Mouse (Mus musculus) G1E (cell line): ENCODE results near the gene Zfhx2. TPM values are rescaled to one million over a fixed set of nuclear protein-coding genes. Genes with fewer than 3 reads are reported as not detected.
A peak's percentile ranks its signal among the peaks of the same experiment; 100 is the strongest.

Experiments
- ATAC-seq: 2 replicates; pipeline ENCODE4 v1.8.0; 2016; ENCODE audit warnings: mild to moderate bottlenecking; ENCODE audit not compliant: insufficient number of reproducible peaks, poor library complexity, low FRiP score, severe bottlenecking; ENCODE audit errors: extremely low read depth
- DNase-seq: peaks from one replicate; pipeline ENCODE4 v3.0.0; 2012; ENCODE audit warnings: low spot score
- H3K27me3 ChIP-seq: 2 replicates; pipeline ENCODE4 v1.6.1; 2012; ENCODE audit warnings: mild to moderate bottlenecking, low read length, inconsistent platforms; ENCODE audit not compliant: insufficient read depth
- H3K36me3 ChIP-seq: replicated peaks from 2 replicates; pipeline ENCODE3; 2012; ENCODE audit warnings: mild to moderate bottlenecking, inconsistent platforms
- H3K4me1 ChIP-seq: 2 replicates; pipeline ENCODE4 v1.6.1; 2012; ENCODE audit warnings: low read depth, low read length, inconsistent platforms, mixed read lengths; ENCODE audit not compliant: insufficient read depth
- H3K4me3 ChIP-seq: 2 replicates; pipeline ENCODE4 v1.5.1; 2012; ENCODE audit warnings: low read depth, mild to moderate bottlenecking, inconsistent platforms, low read length, moderate library complexity, mixed read lengths
- H3K9me3 ChIP-seq: replicated peaks from 2 replicates; pipeline ENCODE4 v1.6.1; 2012; ENCODE audit warnings: inconsistent platforms
- CTCF ChIP-seq: IDR thresholded peaks from 2 replicates; pipeline ENCODE4 v1.5.1; 2012; ENCODE audit warnings: low read depth, low read length, inconsistent platforms, mixed read lengths
- GATA1 ChIP-seq: IDR thresholded peaks from 2 replicates; pipeline ENCODE4 v1.6.1; 2012; ENCODE audit warnings: borderline replicate concordance, low read length, inconsistent platforms, mixed read lengths
- GATA2 ChIP-seq: IDR thresholded peaks from 2 replicates; pipeline ENCODE4 v1.6.1; 2012; ENCODE audit warnings: low read depth, low read length, inconsistent platforms, borderline replicate concordance
- POLR2AphosphoS5 ChIP-seq: IDR thresholded peaks from 2 replicates; pipeline ENCODE4 v1.6.1; 2012; ENCODE audit warnings: low read depth, low read length, inconsistent platforms; ENCODE audit not compliant: insufficient replicate concordance
- TAL1 ChIP-seq: conservative IDR thresholded peaks from 2 replicates; pipeline ENCODE4 v1.6.1; 2012; ENCODE audit warnings: low read depth, low read length, inconsistent platforms, mixed read lengths
- polyA plus RNA-seq: library from polyadenylated mRNA; stranded (reverse); fragments of >175 nt; gene quantifications from 2 replicates; pipeline ENCODE4 v1.2.3, GENCODE M21; 2012
- total RNA-seq, 2 experiments: library from RNA; stranded (forward) in 1 of 2; stranded (reverse) in 1 of 2; fragments of 200-1000 nt in 1 of 2; fragments of >200 nt in 1 of 2; fragmentation: Nextera tagmentation in 1 of 2; gene quantifications; 2 replicates each; pipeline ENCODE4 v1.2.3; 2014 to 2017

Gene Zfhx2
- total RNA-seq (2014; fragmentation: Nextera tagmentation): 7.9 and 8.6 TPM in 2 replicates
- 1.5 and 1.9 TPM in 2 replicates for total RNA-seq (2017)
- polyA plus RNA-seq: 2.8 and 2.9 TPM in 2 replicates

DNA sequence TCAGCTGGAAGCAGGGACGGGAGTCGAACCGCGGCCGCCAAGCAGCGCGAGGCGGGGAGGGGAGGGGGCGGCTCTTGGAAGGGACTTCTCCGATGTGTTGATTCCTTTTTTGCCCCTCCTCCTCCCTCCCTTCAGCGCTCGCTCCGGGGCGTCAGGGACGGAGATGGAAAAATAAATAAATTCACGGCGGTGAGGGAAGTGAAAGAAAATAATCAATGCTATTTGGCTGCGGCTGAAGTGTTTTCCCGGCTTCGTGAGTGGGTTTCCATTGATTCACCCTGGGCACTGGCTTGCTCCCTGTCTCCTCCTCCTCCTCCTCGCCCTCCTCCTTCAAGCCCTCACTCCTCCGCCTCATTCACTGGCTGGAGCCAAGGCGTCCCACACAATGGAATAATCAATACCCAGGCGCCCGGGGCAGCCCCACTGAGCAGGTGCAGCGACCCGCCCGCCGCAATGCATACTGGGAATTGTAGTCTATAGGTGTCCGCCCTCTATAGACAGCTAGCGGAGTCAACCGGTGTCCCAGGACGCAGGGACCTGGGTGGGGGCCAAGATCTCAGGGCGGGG lies at the start of gene Zfhx2:
Zfhx2 (minus strand) TSS at position 314 of the 567 bp plus-strand sequence.
- no peaks in the 10 kb centered on the region for H3K9me3 ChIP-seq
- peaks cover 49% of the 10 kb centered on the region for H3K4me1 ChIP-seq
- peak; percentile 82 for ATAC-seq

DNA sequence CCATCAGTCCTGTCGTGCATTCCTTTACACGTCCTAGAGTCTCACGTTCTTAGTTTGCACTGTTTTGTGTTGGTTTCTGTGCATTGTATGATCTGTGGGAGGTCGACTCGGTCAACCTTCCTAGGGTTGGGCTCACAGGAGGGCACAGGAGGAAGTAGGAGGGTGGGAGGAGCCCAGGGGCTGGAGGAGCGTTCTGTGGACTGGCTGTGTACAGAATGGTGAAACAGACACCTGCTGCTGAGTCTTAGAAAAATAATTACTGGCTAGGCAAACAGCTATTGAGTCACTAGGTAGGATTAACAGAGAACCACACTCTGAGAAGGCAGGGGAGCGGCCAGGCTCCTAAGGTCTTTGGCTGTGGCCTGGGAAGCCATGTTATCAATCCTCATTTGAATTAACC lies 47.2 kb upstream of the Zfhx2 start:
- ATAC-seq (no peak), DNase-seq (no peak)
- Histone ChIP-seq H3K4me3 (no peak overlapping the region), H3K9me3 (no peaks in the 10 kb centered on the region), H3K4me1 (no peaks in the 10 kb centered on the region), H3K27me3 (peaks cover 18% of the 10 kb centered on the region), H3K36me3 (no peaks in the 10 kb centered on the region)
- TF ChIP-seq POLR2AphosphoS5 (no peak), CTCF (no peak), GATA2 (no peak)

More for the DNA sequence above, at the start of gene Zfhx2:
- TF ChIP-seq GATA1 (no peak), POLR2AphosphoS5 (no peak), CTCF (no peak), GATA2 (no peak), TAL1 (no peak)
- peak; percentile 89 for DNase-seq
- Histone ChIP-seq H3K36me3 (peaks cover 10% of the 10 kb centered on the region), H3K27me3 (no peaks in the 10 kb centered on the region), H3K4me3 (peak within 1 kb of the TSS; percentile 76)

DNA sequence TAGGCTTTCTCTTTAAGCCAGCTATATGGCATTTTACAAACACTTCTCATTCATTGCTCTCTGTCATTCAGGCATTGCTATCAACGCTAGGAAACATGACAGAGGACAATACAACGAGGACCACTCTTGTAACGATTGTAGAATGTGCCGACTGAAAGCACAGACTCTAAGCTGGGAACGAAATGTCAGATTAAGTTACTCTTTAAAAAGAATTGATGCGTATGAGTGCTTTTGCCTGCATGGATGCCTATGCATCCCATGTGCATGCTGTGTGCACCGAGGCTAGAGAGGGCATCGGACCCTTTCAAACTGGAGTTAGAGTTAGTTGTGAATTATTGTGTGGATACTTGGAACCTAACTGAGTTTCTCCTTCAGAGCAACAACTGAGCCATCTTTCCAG lies 43.6 kb upstream of the Zfhx2 start:
- no peak overlapping the region for H3K4me3 ChIP-seq
- H3K36me3 ChIP-seq: no peaks in the 10 kb centered on the region
- H3K4me1 ChIP-seq: no peaks in the 10 kb centered on the region
- H3K9me3 ChIP-seq: no peaks in the 10 kb centered on the region
- DNase-seq (no peak), ATAC-seq (no peak)
- TF ChIP-seq CTCF: no peak
- no peak for TF ChIP-seq GATA2
- no peak for TF ChIP-seq TAL1
- TF ChIP-seq GATA1: no peak
- no peak for TF ChIP-seq POLR2AphosphoS5
- peaks cover 18% of the 10 kb centered on the region; the same call in 1 of the 2 replicates for H3K27me3 ChIP-seq

DNA sequence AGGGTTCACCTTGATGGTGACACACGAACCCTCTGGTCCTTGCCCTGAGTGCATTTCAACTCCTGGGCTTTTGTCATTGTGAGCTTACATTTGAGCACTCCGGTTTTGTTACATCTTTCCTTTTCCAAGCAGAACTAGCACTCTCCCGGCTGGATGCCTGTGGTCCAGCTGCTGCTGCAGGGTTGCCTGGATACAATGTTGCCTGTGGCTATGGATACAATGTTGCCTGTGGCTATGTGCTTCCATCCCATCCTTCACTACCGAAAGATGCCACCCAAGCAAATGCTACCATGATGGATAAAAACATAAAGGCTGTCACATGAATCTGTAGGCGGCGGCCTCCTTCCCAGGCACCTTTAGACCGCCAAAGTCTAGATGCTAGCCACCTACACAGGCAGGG lies 34.4 kb upstream of the Zfhx2 start:
- Histone ChIP-seq H3K36me3 (no peaks in the 10 kb centered on the region), H3K9me3 (no peaks in the 10 kb centered on the region), H3K4me1 (no peaks in the 10 kb centered on the region), H3K27me3 (peaks cover 14% of the 10 kb centered on the region), H3K4me3 (no peak overlapping the region)
- no peak for TF ChIP-seq POLR2AphosphoS5
- no peak for TF ChIP-seq GATA1
- no peak for TF ChIP-seq GATA2
- no peak for TF ChIP-seq TAL1
- TF ChIP-seq CTCF: no peak
- ATAC-seq: no peak
- no peak for DNase-seq

DNA sequence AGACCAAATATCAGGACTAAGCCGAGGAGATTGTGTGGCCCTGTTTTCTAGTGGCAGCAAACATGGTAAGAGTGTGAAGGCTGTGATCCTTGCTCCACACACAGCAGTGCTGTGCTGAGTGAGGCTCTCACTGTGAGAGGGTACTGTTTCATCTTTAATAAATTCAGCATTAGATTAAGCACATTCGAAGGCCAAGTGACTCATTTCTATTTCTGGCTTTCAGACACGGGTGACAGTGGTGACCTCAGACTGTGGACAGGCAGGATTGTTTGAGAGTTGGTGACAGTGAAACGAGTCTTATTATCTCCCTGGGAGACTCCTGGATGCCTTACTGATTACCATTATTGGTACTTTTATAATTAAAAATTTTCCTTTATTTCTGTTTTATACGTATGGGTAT lies 33.6 kb upstream of the Zfhx2 start:
- DNase-seq (no peak), ATAC-seq (no peak)
- H3K27me3 ChIP-seq: peaks cover 14% of the 10 kb centered on the region
- H3K9me3 ChIP-seq: no peaks in the 10 kb centered on the region
- no peaks in the 10 kb centered on the region for H3K36me3 ChIP-seq
- H3K4me3 ChIP-seq: no peak overlapping the region
- TF ChIP-seq TAL1: no peak
- TF ChIP-seq GATA1: no peak
- no peaks in the 10 kb centered on the region for H3K4me1 ChIP-seq

DNA sequence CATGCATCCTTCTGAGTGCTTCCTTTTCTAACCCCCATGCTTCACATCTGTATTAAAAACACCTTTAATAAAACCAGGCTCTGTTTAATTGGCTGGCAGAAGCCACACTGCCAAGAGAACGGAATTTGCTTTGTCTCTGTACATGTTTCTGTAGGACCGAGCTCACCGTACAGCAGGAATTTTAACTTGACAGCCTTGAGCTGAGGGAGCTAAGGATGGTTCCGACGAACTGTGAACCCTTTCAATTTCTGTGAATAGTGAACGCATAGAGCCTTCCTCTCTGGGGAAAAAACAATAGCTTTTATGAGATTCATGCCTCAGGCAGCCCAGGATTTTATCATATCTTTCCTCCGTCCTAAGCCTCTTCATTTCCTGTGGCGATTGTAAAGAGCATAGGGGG lies 30.2 kb upstream of the Zfhx2 start:
- Histone ChIP-seq H3K4me1 (no peaks in the 10 kb centered on the region), H3K9me3 (no peaks in the 10 kb centered on the region), H3K36me3 (no peaks in the 10 kb centered on the region), H3K4me3 (no peak overlapping the region), H3K27me3 (peaks cover 18% of the 10 kb centered on the region)
- no peak for DNase-seq
- no peak for ATAC-seq
- TF ChIP-seq TAL1 (no peak), GATA2 (no peak), CTCF (no peak)

DNA sequence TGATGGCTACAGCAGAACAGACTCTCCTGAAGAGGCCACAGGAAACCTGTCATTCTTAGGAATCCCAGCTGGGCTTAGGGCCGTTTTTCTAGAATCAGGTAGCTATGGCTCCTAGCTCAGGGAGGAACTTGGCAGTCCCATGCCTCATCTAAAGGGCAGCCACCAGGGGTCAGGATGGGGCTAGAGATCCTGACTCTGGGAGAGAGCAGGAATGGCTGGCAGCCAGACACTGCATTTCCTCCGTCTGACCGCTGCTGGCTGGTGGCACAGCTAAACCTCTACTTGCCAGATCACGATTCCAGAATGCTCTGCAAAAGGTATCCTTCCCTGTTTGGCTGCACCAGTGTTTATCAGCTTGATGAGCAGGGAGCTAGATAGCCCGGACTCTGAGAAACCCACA lies 29.8 kb upstream of the Zfhx2 start:
- H3K4me3 ChIP-seq: no peak overlapping the region
- no peak for ATAC-seq
- no peak for TF ChIP-seq POLR2AphosphoS5
- no peak for TF ChIP-seq TAL1
- no peak for TF ChIP-seq GATA2
- no peak for TF ChIP-seq GATA1
- no peak for TF ChIP-seq CTCF

More for the DNA sequence above, 29.8 kb upstream of the Zfhx2 start:
- DNase-seq: no peak
- Histone ChIP-seq H3K9me3 (no peaks in the 10 kb centered on the region), H3K36me3 (no peaks in the 10 kb centered on the region), H3K27me3 (peaks cover 21% of the 10 kb centered on the region), H3K4me1 (no peaks in the 10 kb centered on the region)
